Mouse (Mus musculus): ENCODE results near the gene Ctrc. TPM values are rescaled to one million over a fixed set of nuclear protein-coding genes. Genes with fewer than 3 reads are reported as not detected.

Ctrc gene
- total RNA-seq, 2 experiments from 2014 or later = not detected

- DNase-seq (ENCODE audit: low spot score in 2 of 2) = peak in 1 of 2 experiments; percentile 53
- intact Hi-C loops (cut with DNase I) = no loop called here
Observed at GRCm38 (mm10) chr4:141869436-141870215, 23.5 kb upstream of the Ctrc start.

- DNase-seq (ENCODE audit: low spot score in 2 of 2) = no peak
- intact Hi-C loops (cut with DNase I) = no loop called here
Observed at GRCm38 (mm10) chr4:141868051-141868450, 21.9 kb upstream of the Ctrc start.

- intact Hi-C loops (cut with DNase I) = loop anchor here (2.0 kb wide), 1 partner anchor 91 kb away; no protein-coding TSS in a partner anchor
- DNase-seq (ENCODE audit: low spot score in 2 of 2) = peak in 1 of 2 experiments; percentile 66
Observed at GRCm38 (mm10) chr4:141867498-141867897, 21.3 kb upstream of the Ctrc start.

- peak in 1 of 2 experiments; percentile 71 for DNase-seq (ENCODE audit: low spot score in 2 of 2)
- intact Hi-C loops (cut with DNase I) = loop anchor here (2.0 kb wide), 1 partner anchor 92 kb away; no protein-coding TSS in a partner anchor
Observed at GRCm38 (mm10) chr4:141866933-141867490, 20.9 kb upstream of the Ctrc start.

DNA sequence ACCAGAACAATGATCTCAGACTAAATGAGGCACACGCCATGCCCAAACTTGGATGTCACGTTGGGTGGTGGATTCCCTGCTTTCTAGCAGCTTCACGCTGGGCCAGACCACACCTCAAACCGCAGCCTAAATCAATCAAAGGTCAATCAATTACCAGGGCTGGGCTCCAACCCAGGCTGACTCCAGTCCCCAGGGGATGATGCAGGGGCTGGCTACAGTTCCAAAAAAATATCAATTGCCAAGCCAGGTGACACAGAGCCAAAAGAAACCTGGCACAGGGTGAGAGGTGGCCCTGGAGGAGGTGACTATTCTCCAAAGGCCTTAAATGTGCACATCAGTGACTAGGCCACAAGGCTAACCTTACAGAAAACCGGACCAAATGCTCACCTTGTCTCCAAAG, 19.4 kb upstream of the Ctrc start:
- intact Hi-C loops (cut with DNase I) = no loop called here
- DNase-seq (ENCODE audit: low spot score in 2 of 2) = no peak

DNA sequence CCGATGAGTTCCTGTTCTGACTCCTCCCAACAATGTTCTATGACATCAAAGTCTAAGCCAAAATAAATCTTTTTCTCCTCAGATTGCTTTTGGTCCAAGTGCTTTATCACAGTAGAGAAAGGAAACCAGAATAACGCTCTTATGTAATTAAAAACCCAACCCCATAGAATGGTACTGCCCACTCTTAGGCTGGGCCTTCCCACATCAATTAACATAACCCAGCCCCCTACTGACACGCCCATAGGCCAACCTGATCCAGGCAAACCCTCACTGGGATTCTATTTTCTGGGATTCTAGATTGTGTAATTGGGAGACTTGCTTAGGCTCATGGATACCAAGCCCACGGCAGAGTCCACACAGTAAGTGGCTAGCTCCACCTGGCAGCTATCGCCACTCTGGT, 18.8 kb upstream of the Ctrc start:
- intact Hi-C loops (cut with DNase I) = no loop called here
- DNase-seq (ENCODE audit: low spot score in 2 of 2) = peak in 1 of 2 experiments; percentile 70

GRCm38 (mm10) chr4:141864506-141864905, 18.3 kb upstream of the Ctrc start:
- no peak for DNase-seq (ENCODE audit: low spot score in 2 of 2)
- intact Hi-C loops (cut with DNase I) = no loop called here

- no peak for DNase-seq (ENCODE audit: low spot score in 2 of 2)
- intact Hi-C loops (cut with DNase I) = no loop called here
Observed at GRCm38 (mm10) chr4:141863726-141864280, 17.6 kb upstream of the Ctrc start.

DNA sequence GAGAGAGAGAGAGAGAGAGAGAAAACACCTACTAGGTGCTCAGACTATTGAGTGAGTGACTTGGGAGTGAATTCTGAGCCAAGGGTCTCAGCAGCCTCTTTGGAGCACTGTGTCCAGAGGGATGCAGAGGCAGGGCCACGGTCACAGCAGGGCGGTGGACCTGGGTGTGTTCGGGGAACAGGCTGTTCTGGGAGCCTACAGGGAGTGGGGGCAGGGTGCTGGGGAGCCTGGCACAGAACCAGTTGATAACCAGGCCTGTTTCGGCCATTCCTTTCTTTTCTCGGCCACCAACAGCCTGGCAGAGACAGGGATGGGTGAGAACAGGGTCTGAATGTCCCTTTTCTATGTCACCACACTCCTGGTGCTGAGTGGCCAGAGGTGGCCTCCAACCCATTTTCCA, 16.7 kb upstream of the Ctrc start:
- intact Hi-C loops (cut with DNase I) = no loop called here
- DNase-seq (ENCODE audit: low spot score in 2 of 2) = no peak

DNA sequence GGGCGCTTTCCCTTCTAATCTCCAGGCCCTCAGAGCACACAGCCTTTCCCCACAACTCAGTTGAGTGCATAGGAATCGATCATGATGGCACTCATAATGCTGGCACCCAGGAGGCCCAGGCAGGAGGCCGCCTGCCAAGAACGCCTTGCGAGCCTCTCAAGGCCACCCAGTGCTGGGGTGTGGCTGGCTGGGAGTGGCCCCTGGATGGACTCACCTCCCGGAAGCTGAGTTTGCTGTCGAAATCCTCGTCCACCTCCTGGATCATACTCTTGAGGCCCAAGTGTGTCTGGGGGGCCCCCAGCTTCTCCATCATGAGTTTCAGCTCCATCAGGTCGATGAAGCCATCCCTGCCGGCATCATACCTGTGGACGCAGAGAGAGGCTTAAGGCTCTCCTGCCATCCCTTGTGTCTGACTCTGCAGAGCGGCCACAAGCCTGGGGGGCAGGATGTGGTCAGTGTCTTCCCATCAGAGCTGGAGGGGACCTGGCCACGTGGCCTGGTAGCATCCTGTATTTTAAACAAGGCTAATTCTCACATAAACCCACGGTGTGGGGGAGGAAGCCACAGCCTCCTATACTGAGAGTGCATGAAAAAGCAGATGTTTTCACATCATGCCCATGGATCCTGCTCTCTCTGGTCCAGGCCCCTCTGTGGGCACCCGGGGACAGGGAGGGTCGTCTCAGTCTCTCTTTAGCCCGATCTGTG, 15.6 kb upstream of the Ctrc start:
- intact Hi-C loops (cut with DNase I) = no loop called here
- peak in 1 of 2 experiments; percentile 30 for DNase-seq (ENCODE audit: low spot score in 2 of 2)

- no peak for DNase-seq (ENCODE audit: low spot score in 2 of 2)
- intact Hi-C loops (cut with DNase I) = no loop called here
Observed at GRCm38 (mm10) chr4:141860246-141860841, 14.2 kb upstream of the Ctrc start.

DNA sequence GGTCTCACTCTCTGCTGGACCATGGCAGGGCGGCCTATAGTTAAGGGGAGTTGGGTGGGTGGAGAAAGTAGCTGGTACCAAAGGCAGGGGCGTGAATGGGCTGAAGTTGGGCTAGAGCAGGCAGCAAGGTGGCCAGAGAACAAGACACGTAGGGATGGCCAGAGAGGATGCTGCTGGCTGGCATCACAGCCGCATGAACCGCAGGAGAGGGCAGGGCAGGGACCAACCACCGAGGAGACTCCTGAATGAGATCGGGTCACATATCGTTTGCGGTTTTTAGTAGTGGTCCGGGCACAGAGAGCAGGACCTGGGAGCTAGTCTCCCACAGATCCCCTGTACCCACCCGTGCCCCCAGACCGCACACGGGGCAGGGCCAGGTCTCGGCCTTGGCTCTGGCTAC, 13.2 kb upstream of the Ctrc start:
- DNase-seq (ENCODE audit: low spot score in 2 of 2) = no peak

DNA sequence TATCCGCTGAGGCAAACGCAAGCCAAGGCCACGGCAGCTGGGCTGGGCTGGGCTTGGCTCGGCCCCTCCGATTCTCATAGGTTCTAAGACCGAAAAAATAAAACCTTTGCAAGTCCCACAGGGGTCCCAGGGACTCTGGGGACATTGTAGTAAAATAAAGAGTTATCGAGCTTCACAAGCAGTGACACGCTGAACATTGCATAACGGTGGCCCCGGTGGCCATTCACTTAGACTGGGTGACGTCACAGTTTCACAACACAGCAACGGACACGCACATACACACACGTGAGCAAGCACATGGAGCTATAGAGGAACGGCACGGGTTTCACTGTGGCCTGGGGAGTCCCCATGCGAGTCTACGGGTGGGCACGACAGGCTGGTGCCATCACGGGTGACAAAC, 12.3 kb upstream of the Ctrc start:
- intact Hi-C loops (cut with DNase I) = loop anchor here (5.0 kb wide), 1 partner anchor 239 kb away; no protein-coding TSS in a partner anchor
- DNase-seq (ENCODE audit: low spot score in 2 of 2) = peak in 1 of 2 experiments; percentile 65

More for the DNA sequence above, 13.2 kb upstream of the Ctrc start:
- intact Hi-C loops (cut with DNase I) = loop anchor here (5.0 kb wide), 1 partner anchor 238 kb away; no protein-coding TSS in a partner anchor

DNA sequence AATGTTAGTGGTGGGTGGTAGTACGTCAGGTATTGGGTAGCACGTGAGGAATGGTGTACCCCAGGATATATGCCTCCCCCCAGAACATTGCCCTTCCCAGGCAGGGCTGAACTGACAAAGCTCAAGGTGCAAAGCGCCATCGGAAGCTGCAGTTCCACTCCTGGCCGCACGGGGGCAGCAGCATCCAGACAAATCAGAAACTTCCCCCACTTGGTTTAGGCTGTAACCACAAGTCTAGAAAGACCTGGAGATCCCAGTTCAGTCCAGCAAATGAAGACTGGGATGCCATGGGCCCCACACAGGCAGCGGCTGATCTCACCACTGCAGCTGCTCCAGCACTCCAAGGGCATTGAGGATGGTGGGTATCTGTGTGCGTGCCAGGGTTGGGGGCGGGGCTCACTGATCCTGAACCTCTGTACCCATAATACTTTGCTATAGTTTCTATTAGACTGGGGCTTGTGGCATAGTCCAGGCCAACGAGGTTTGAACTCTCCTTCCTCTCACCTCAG, 11.3 kb upstream of the Ctrc start:
- intact Hi-C loops (cut with DNase I) = loop anchor here (1.0 to 5.0 kb wide), 2 partner anchors 101 to 240 kb away; no protein-coding TSS in a partner anchor

DNA sequence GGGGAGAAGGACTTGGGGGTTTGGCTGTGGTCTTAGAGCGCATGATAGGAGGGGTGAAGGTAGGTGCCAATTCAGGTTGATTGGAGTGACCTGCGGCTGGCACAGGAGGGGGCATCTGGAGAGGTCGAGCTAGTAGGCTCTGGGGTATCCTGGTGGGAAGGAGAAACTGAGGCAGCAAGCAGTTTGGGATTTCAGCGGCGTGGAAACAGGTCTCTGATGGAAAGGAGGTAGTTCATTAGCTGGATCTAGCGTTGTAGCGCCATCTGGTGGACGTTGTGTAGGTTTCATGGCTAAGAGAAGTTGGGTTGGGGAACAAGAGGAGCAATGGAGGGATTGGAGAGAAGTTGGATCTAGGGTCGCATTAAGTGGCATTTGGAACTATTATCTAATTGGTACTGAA, 7.3 kb upstream of the Ctrc start:
- peak in 1 of 2 experiments; percentile 56 for DNase-seq (ENCODE audit: low spot score in 2 of 2)
- intact Hi-C loops (cut with DNase I) = loop anchor here (2.0 kb wide), 1 partner anchor 43 kb away; no protein-coding TSS in a partner anchor

More for the DNA sequence above, 11.3 kb upstream of the Ctrc start:
- DNase-seq (ENCODE audit: low spot score in 2 of 2) = peak; percentile 86 to 91

GRCm38 (mm10) chr4:141834536-141835095, 11.5 kb downstream of the Ctrc start:
- no peak for DNase-seq (ENCODE audit: low spot score in 2 of 2)
- intact Hi-C loops (cut with DNase I) = no loop called here

DNA sequence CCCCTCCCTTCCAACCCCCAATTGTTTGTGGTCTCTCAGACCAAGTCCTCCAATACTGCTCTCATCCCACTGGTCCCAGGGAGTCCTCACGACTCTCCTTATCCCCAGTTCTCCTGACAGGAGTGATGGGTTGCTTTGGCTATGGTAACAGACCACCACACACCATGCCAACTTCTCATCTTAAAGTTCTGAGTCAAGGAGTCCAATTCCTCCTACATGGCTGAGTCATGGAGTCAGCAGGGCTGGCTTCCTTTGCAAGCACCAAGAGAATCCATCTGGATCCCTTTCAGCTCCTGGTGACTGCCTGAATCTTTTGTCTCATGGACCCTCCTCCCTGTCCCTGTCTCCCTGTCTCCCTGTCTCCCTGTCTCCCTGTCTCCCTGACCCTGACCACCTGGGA, 12.2 kb downstream of the Ctrc start:
- intact Hi-C loops (cut with DNase I) = no loop called here
- peak; percentile 10 to 84 for DNase-seq (ENCODE audit: low spot score in 2 of 2)

DNA sequence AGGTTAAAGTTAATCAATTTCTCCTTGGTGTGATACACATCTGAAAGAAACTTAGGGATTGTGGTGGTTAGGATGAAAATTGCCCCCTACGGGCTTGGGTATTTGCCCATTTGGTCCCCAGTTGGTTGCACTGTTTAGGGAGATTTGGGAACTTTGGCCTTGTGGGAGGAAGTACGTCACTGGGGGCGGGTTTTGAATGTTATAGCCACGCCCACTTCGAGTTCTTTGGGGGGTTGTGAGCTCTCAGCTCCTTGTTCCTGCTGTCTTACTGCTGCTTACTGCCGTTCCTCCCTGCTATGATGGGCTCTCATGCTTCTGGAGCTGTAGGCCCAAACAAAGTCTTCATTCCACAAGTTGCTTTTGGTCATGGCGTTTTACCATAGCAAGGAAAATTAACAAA, 14.8 kb downstream of the Ctrc start:
- intact Hi-C loops (cut with DNase I) = no loop called here
- no peak for DNase-seq (ENCODE audit: low spot score in 2 of 2)

DNA sequence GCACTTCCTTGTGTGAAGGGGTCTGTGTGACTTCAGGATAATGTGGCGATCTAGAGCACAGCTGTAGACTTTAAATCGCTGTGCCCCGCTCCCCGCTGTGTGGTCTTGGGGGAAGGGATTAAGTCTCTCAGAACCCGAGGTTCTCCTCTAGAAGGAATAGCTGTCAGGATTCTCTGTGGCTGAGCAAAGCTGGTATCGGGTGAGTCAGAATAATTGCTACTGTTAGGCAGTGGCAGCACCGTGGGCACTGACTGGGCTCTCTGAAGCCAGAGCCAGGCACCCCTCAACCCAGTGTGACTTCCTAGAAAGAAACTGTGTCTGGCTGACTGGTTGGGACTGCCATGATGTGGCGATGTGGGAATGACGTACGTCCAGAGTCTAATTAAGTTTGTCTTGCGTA, 15.8 kb downstream of the Ctrc start:
- no peak for DNase-seq (ENCODE audit: low spot score in 2 of 2)
- intact Hi-C loops (cut with DNase I) = no loop called here

Data from left cerebral cortex, postnatal 25 days (tissue).